Mouse (Mus musculus): ENCODE measurements around the gene Lpar6. TPM values are rescaled to one million over a fixed set of nuclear protein-coding genes. Genes with fewer than 3 reads are reported as not detected.

Gene Lpar6
- polyA plus RNA-seq, 1 experiment from 2014 or later = 8.1 TPM

DNA sequence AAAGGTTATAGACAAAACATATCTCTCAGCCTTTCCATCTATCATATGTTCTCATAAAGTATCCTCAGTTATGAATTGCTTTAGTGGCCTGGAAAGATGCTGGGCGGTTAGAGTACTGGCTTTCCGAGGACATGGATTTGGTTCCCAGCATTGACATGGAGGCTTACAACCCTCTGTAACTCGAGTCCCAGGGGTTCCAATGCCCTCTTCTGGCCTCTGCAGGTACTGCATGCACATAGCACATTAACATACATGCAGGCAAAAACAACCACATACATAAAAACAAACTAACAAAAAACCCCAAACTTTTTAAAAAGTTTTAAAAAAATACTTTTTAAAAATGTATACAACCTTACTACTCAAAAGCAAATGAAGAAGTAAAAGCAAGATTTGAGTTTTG lies 28.5 kb downstream of the Lpar6 start:
- Histone ChIP-seq H3K9me3 (ENCODE audit: control insufficient read depth) (no peaks in the 10 kb centered on the region), H3K27me3 (replicated peaks; ENCODE audit: control insufficient read depth, insufficient read depth, low read length) (no peaks in the 10 kb centered on the region), H3K4me2 (replicated peaks; ENCODE audit: low read depth) (no peak overlapping the region), H3K4me3 (ENCODE audit: low read depth, low read length) (no peak overlapping the region), H3K4me1 (replicated peaks; ENCODE audit: control insufficient read depth, insufficient read depth, low read length) (no peaks in the 10 kb centered on the region), H3K36me3 (ENCODE audit: control insufficient read depth, insufficient read depth) (peaks cover 14% of the 10 kb centered on the region; the same call in 1 of the 2 replicates), H3K9ac (ENCODE audit: low read depth, low read length) (no peak overlapping the region), H3K27ac (ENCODE audit: low read depth, low read length) (no peak overlapping the region)
- no peak for ATAC-seq
- 86% methylated on average over 3 of the region's 3 CpGs for WGBS
- peak; percentile 54 for TF ChIP-seq CTCF (IDR thresholded peaks at IDR 0.05; ENCODE audit: low read depth)

DNA sequence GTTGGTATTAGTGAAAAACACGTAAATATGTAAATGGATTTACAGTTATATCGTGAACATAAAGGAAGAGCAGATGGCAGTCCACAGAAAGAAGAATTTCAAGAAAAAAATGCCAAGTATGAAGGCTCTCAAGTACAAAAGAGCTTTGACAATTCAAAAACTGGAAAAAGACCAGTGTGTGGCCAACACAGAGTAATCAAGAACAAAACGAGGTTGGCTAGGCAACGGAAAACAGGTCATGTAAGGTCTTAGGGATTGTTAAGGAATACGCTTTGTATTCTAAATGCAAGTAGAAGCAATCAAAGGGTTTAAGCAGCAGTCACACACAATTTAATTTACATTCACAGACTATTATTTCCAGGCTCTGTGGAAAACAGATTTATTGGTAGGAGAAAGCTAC lies 34.1 kb downstream of the Lpar6 start:
- Histone ChIP-seq H3K36me3 (ENCODE audit: control insufficient read depth, insufficient read depth) (0 out of 2 replicates have a peak, but pooled peaks cover 3% of the 10 kb centered on the region), H3K4me3 (ENCODE audit: low read depth, low read length) (no peak overlapping the region), H3K4me1 (replicated peaks; ENCODE audit: control insufficient read depth, insufficient read depth, low read length) (no peaks in the 10 kb centered on the region), H3K9ac (ENCODE audit: low read depth, low read length) (no peak overlapping the region), H3K27me3 (replicated peaks; ENCODE audit: control insufficient read depth, insufficient read depth, low read length) (no peaks in the 10 kb centered on the region), H3K4me2 (replicated peaks; ENCODE audit: low read depth) (no peak overlapping the region), H3K27ac (ENCODE audit: low read depth, low read length) (no peak overlapping the region), H3K9me3 (ENCODE audit: control insufficient read depth) (no peaks in the 10 kb centered on the region)
- no peak for ATAC-seq
- TF ChIP-seq CTCF (IDR thresholded peaks at IDR 0.05; ENCODE audit: low read depth) = no peak
- WGBS = 86% methylated on average over 5 of the region's 5 CpGs

DNA sequence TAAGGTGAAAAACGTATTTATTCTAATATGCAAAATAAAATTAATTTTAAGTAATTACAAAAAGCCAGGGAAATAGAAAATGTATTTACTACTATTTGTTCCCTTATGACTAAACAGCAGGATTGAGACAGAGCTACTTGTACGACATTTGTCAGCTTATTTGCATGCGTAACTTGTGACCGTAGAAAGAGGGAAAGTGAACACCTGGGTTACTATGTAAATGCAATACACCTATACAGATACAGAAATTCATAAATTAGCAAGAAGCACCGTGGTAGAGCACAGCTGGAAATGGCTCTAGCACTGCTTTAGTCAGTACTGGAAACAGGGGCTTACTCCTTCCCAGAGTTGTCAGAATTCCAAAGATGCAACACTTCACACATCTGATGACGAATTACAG lies 41.4 kb downstream of the Lpar6 start:
- WGBS = 87% methylated on average over 6 of the region's 6 CpGs
- no peak overlapping the region for H3K4me2 ChIP-seq (replicated peaks; ENCODE audit: low read depth)
- TF ChIP-seq CTCF (IDR thresholded peaks at IDR 0.05; ENCODE audit: low read depth) = no peak
- no peaks in the 10 kb centered on the region for H3K9me3 ChIP-seq (ENCODE audit: control insufficient read depth)
- H3K9ac ChIP-seq (ENCODE audit: low read depth, low read length) = no peak overlapping the region
- no peak overlapping the region for H3K27ac ChIP-seq (ENCODE audit: low read depth, low read length)
- no peak for ATAC-seq
- no peaks in the 10 kb centered on the region for H3K4me1 ChIP-seq (replicated peaks; ENCODE audit: control insufficient read depth, insufficient read depth, low read length)
- H3K4me3 ChIP-seq (ENCODE audit: low read depth, low read length) = no peak overlapping the region
- H3K27me3 ChIP-seq (replicated peaks; ENCODE audit: control insufficient read depth, insufficient read depth, low read length) = no peaks in the 10 kb centered on the region
- peaks cover 8% of the 10 kb centered on the region; the same call in 1 of the 2 replicates for H3K36me3 ChIP-seq (ENCODE audit: control insufficient read depth, insufficient read depth)

DNA sequence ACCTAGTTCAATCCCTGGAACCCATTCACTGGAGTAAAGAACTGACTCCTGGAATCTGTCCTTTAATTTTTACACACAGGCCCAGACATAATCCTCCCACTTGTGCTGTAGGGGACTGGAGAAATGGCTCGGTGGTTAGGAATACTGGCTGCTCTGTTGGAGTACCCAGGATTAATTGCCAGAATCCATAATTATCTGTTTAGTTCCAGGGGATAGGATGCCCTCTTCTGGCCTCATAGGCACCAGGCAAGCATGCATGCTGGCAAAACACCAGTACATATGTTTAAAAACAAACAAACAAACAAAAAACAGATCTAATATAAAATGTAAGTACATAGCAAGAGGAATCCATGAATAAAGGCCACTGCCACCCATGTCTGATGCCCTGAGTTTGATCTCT lies 43.3 kb downstream of the Lpar6 start:
- Histone ChIP-seq H3K27ac (ENCODE audit: low read depth, low read length) (no peak overlapping the region), H3K36me3 (ENCODE audit: control insufficient read depth, insufficient read depth) (peaks cover 8% of the 10 kb centered on the region; the same call in 1 of the 2 replicates), H3K27me3 (replicated peaks; ENCODE audit: control insufficient read depth, insufficient read depth, low read length) (no peaks in the 10 kb centered on the region), H3K9me3 (ENCODE audit: control insufficient read depth) (no peaks in the 10 kb centered on the region), H3K9ac (ENCODE audit: low read depth, low read length) (no peak overlapping the region), H3K4me2 (replicated peaks; ENCODE audit: low read depth) (no peak overlapping the region), H3K4me3 (ENCODE audit: low read depth, low read length) (no peak overlapping the region), H3K4me1 (replicated peaks; ENCODE audit: control insufficient read depth, insufficient read depth, low read length) (no peaks in the 10 kb centered on the region)
- no peak for ATAC-seq
- 16% methylated on average over 1 of the region's 1 CpGs for WGBS
- TF ChIP-seq CTCF (IDR thresholded peaks at IDR 0.05; ENCODE audit: low read depth) = peak; percentile 69

DNA sequence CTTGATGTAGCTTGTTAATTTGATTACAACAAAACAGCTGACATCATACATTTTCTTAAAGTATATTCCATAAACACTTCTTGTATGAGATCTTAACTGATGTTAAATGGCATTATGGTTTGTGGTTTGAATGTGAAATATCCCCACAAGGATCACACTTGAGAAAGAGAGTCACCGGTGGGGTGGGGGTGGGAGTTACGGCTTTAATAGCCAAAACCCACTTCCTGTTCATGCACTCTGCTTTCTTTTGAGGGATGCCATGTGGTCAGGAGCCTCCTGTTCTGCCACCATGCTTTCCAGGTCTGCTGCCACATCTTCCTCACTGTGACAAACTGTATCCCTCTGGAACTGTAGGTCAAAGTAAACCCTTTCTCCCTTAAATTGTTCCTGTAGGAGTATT lies 52.2 kb downstream of the Lpar6 start:
- Histone ChIP-seq H3K36me3 (ENCODE audit: control insufficient read depth, insufficient read depth) (peaks cover 4% of the 10 kb centered on the region), H3K27me3 (replicated peaks; ENCODE audit: control insufficient read depth, insufficient read depth, low read length) (no peaks in the 10 kb centered on the region), H3K9me3 (ENCODE audit: control insufficient read depth) (no peaks in the 10 kb centered on the region), H3K4me3 (ENCODE audit: low read depth, low read length) (no peak overlapping the region), H3K9ac (ENCODE audit: low read depth, low read length) (no peak overlapping the region), H3K4me1 (replicated peaks; ENCODE audit: control insufficient read depth, insufficient read depth, low read length) (no peaks in the 10 kb centered on the region), H3K4me2 (replicated peaks; ENCODE audit: low read depth) (no peak overlapping the region), H3K27ac (ENCODE audit: low read depth, low read length) (no peak overlapping the region)
- ATAC-seq = no peak
- WGBS = 84% methylated on average over 2 of the region's 2 CpGs
- TF ChIP-seq CTCF (IDR thresholded peaks at IDR 0.05; ENCODE audit: low read depth) = no peak

DNA sequence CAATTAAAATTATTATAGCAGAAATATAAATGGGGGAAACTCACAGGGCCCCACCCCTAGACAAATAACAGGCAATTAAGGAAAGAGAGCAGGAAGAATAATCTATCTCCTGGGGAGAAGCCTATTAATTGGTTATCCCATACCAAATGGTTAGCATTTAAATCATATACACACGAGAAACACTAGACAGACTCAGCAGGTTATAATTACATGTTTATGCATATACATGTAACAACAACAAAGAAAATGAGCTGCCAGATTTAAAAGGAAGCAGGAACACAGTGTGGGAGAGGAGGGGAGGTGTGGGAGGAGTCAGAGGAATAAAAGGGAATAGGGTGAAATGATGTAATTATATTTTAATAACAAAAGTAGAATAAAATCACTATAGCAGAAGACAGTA lies 54.7 kb downstream of the Lpar6 start:
- H3K4me1 ChIP-seq (replicated peaks; ENCODE audit: control insufficient read depth, insufficient read depth, low read length) = no peaks in the 10 kb centered on the region
- 53% methylated on average over 1 of the region's 1 CpGs for WGBS
- no peaks in the 10 kb centered on the region for H3K9me3 ChIP-seq (ENCODE audit: control insufficient read depth)
- ATAC-seq = no peak
- H3K27me3 ChIP-seq (replicated peaks; ENCODE audit: control insufficient read depth, insufficient read depth, low read length) = no peaks in the 10 kb centered on the region
- no peak overlapping the region for H3K27ac ChIP-seq (ENCODE audit: low read depth, low read length)
- H3K4me3 ChIP-seq (ENCODE audit: low read depth, low read length) = no peak overlapping the region
- TF ChIP-seq CTCF (IDR thresholded peaks at IDR 0.05; ENCODE audit: low read depth) = no peak
- no peak overlapping the region for H3K9ac ChIP-seq (ENCODE audit: low read depth, low read length)
- H3K4me2 ChIP-seq (replicated peaks; ENCODE audit: low read depth) = no peak overlapping the region
- H3K36me3 ChIP-seq (ENCODE audit: control insufficient read depth, insufficient read depth) = peaks cover 4% of the 10 kb centered on the region

MicroRNAs encoded within 50 kb of the gene (microRNA counts, 519-probe panel; counts per million panel counts)
- microRNA mmu-miR-687 = not detected

Small RNA genes lying within 50 kb of the gene (microRNA-seq; reads per million reads assigned to microRNA genes)
- not detected for gene Mir687

Other genes with a start within 250 kb of the Lpar6 start
- gene Cysltr2, start 188.8 kb upstream of the Lpar6 start, polyA plus RNA-seq (2015; fragmentation: Nextera tagmentation; extraction: Ambion mirVana) = 0.30 and 0.41 TPM in 2 replicates
- gene Rcbtb2, start 114.9 kb upstream of the Lpar6 start, polyA plus RNA-seq (2015; fragmentation: Nextera tagmentation; extraction: Ambion mirVana) = 31.8 and 32.2 TPM in 2 replicates
- 14.1 and 15.1 TPM in 2 replicates for gene Rb1, start 87.9 kb downstream of the Lpar6 start, polyA plus RNA-seq (2015; fragmentation: Nextera tagmentation; extraction: Ambion mirVana)
- gene Itm2b, start 147.4 kb downstream of the Lpar6 start, polyA plus RNA-seq (2015; fragmentation: Nextera tagmentation; extraction: Ambion mirVana) = 1,587 and 1,596 TPM in 2 replicates